Mouse (Mus musculus) mature B cell (primary cell): ENCODE results near the gene Tll1.
"Not testable (repeated sequence)": the region's sequence is repeated elsewhere in the genome, so short reads cannot be mapped to it uniquely, and the experiment has no call there.

Experiments
- in situ Hi-C: fragments of 300-500 bp; cut with MboI; formaldehyde crosslinking; loops from 2 replicates; pipeline ENCODE4 v1.14.3; 2019

The Tll1 gene

DNA sequence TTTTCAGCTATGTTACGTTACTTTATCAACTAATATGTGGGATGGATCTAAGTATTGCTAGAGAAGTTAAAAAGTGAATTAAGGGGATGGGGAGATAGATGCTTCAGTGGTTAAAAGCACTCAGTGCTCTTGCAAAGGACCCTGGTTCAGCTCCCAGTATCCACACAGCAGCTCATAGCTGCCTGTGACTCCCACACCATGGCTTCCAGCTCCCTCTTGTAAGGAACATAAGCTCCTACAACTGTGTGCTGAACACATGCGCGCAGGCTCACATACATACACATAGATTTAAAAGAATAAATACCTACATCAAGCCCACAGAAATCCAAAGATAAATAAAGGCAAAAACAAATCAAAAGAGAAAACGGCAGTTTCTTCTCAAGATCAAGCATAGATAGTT lies 148.5 kb downstream of the Tll1 start:
- in situ Hi-C loops: no loop called here

DNA sequence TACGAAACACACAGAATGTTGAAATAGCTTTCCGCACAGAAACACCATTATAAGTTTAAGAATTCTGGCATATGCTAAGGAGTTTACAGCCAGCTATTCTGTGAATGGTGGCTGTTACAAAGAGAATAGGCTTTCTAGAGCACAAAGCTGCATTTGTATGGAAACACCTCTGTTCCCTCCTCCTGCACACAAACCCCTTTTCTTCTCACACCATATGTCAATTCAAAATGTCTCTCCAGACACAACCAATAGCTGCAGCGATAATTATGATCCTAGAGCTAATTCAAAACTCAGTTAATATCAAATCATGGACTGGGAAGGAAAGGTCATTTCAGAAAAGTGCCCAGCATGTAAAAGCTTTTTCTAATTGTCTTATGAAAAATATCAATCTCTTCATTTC lies 157.5 kb downstream of the Tll1 start:
- in situ Hi-C loops: no loop called here

DNA sequence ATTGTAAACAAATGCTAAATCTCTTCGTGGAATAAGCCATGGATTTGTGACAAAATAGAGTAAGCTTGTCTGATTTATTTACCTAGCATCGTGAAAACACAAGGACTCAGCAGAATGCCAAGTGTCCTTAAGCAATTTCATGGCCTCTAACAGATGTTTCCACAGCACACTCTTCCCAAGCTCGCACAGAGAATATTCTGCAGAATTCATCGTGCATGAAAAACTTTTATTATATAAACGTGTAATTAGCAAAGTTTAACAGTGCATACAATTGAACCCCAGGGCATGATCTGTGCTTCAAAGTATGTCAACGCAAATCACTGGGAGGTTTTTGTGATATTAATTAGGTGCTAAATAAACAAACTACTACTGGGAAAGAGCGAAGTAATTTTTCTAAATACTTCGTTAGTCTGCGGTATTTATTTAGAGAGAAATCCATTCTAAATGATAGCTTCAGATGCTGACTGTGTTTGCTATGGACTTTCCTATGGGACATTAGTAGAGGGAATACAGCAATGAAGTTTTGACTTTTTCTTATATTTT lies 158.0 kb downstream of the Tll1 start:
- in situ Hi-C loops: no loop called here

DNA sequence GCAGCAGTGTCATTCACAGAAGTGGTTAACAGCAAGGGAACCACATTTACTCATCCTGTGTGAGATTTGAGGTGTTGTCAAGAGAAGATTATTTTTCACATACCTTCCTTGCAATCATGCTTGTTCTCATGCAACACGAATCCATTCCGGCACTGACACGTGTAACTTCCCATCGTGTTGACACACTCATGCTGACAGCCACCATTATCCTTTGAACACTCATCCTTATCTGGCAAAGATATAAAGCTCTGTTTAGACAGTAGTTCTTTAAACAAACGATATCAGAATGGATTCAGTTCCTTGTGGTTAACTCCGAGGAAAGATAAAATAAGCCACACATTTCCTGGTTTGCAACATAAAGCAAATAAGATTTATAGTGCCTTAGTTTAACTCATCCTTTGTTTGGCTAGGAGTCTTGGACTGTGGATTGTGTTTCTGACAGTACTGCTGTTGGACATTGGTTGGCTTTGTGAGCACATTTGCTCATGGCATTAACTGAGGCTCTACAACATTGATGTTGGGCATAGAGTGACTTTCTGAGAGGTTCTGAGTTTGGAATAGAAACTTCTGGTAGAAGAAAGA lies 164.7 kb downstream of the Tll1 start:
- in situ Hi-C loops: no loop called here

DNA sequence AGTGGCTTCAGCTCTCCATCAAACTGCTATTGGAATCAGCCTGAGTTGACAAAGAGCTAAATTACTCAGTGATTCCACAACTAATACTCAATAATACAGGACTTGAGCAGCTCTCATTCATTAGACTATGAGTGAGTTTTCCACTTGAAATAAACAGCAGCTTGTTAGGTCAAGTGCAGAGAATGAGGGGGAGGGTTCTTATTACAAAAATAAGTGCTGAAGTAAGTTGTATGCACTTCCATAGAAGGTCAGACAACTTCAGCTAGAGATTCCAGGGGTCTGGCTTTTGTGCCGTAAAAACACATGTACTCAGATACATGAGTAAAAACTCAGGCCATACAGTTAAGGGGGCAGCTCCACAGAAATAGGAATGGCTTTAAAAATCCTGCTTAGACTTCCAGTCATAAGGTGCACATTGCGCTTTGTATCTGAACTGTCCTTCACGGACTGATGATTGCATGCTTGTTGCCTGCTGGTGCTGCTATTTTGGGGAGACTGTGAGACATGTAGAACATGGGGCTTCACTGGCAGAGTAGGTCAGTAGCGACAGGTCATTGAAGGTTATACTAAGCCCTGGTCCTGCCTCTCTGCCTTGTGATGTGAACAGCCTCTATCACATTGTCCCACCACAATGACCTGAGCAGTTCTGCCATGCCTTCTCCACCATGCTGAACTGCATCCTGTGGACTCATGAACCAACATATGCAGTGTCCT lies 175.2 kb downstream of the Tll1 start:
- in situ Hi-C loops: no loop called here

DNA sequence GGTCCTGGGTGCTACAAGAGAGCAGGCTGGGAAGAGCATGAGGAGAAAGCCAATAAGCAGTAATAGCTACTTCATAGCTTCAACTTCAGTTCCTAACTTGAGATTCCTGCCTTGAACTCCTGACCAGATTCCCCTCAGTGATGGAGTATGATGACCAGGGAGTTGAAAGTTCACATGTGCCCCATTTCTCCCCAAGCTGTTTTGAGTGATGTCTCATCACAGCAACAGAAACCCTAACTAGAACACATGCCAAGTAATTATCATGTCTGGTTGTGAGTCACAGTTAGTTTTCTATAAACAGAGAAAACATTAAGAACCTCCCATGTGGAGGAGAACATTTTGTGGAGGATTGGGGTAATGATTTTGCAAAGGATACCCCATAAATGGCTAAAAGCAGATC lies 176.0 kb downstream of the Tll1 start:
- in situ Hi-C loops: no loop called here

DNA sequence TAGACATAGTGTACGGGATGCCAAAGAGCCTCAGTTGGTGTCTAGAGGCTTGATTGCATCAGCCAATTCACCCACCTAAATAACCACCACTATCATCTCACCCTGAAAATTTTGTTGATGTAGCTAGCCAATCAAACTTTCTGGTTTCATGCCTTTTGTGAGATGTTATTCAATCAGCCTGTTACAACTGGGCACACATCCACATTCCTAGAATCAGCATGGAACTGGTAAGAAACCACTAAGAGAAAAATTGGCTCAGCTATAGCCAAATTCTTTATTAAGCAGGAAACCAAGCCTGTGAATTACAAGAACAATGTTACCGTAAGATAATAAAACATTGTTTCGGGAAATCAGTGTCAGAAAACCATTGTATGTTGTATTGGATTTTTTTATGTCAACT lies 176.5 kb downstream of the Tll1 start:
- in situ Hi-C loops: no loop called here

DNA sequence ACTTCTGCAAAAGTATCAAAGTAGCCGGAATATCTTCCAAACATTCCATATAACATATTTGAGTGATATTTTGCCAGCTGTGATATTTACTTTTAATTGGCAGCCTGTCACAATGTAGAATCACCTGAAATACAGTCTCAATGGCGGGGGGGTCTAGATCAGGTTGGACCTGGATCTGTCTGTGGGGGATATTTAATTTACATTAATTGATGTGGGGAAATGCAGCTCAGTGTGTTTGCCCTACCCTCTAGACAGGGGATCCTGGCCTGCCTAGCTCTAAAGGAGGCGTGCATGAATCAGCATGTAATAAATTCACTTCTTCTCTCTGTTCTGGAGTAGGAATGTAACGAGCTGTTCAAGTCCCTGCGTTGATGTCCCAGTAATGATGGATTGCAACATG lies 181.7 kb downstream of the Tll1 start:
- in situ Hi-C loops: no loop called here

DNA sequence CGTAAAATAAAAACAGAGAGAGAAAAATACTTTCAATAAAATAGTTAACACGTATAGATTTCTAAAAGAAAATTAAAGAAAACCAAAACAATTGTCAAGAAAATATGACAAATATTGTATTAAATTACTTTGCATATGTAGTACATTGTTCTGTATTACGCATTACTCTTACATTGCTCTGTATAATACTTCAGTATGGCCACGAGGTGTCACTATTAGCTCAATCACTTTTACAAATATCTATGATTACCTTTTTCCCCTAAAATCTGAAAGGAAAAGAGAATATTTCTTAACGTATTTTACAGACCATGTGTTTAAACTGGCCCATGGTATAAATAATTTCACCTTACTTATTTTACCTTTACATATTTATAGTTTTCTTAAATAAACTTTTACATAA lies 182.5 kb downstream of the Tll1 start:
- in situ Hi-C loops: no loop called here

DNA sequence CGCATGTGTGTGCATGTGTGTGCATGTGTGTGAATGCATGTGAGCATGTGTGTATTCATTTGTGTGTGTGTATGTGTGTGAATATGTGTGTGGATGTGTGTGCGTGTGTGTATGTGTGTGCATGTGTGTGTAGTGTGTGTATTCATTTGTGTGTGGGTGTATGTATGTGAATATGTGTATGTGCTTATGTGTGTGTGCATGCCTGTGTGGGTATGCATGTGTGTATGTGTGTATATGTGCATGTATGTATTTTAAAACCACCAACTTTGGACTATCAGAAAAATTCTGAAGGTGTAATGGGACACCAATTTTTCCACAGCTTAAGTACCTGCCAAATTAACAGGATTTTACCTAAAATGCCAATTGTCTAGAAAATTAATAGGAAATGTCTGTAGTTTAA lies 183.0 kb downstream of the Tll1 start:
- in situ Hi-C loops: no loop called here

DNA sequence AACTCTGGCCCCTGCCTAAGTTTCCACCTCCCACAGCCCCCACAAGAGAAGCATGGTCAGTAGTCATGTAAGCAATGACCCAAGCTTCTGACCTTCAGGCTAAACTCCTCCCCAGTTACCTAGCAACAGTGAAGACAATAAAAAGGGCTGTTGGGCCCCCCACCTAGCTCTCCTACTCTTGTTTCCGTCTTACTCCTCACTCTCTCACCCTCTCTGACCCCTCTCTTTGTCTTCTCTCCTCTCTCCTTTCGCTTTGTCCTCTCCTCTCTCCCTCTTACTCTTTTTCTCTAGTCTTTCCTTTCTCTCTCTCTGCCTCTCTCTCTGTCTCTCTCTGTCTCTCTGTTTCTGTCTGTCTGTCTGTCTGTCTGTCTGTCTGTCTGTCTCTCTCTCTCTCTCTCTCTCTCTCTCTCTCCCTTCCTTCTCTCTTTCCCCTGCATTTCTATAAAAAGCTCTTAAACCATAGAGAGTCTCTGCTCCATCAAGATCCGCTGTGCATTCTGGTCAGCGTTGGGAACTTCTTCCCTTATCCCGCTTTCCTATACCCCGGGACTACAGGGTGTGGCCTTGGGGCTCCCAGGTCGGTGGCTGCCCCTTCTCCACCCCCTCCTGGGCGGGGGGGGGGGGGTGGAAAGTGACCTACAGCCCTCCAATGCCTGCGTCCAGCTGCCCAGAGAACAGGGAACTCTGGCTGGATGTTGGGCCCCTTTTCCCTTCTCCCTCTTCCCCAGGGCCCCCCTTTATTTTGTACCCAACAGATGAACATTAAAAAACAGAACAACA lies 235.3 kb downstream of the Tll1 start:
- in situ Hi-C loops: not testable (repeated sequence)
